Mouse (Mus musculus) limb, embryonic 11.5 days (tissue): Measurements from ENCODE around the gene Slc6a12. TPM values are rescaled to one million over a fixed set of nuclear protein-coding genes. Genes with fewer than 3 reads are reported as not detected.
A peak's percentile ranks its signal among the peaks of the same experiment; 100 is the strongest.

Experiments
- ATAC-seq: fragments of 200-750 bp; cut with Nextera tagmentation; 2 replicates; pipeline ENCODE4 v1.8.0; 2017; ENCODE audit warnings: low read depth; ENCODE audit not compliant: insufficient number of reproducible peaks, low FRiP score, low TSS enrichment
- DNase-seq: peaks from one replicate; pipeline ENCODE4 v3.0.0-alpha.2; 2015; ENCODE audit warnings: low spot score
- H3K27ac ChIP-seq: fragments of 300-500 bp; sonication (generic); replicated peaks from 2 replicates; pipeline ENCODE4 v1.5.1; 2014; ENCODE audit warnings: low read depth, mild to moderate bottlenecking, low read length
- H3K27me3 ChIP-seq: fragments of 300-500 bp; sonication (generic); 2 replicates; pipeline ENCODE4 v1.6.1; 2014; ENCODE audit warnings: mild to moderate bottlenecking, low read length, mixed read lengths; ENCODE audit not compliant: control insufficient read depth, insufficient read depth
- H3K36me3 ChIP-seq: fragments of 300-500 bp; sonication (generic); 2 replicates; pipeline ENCODE4 v1.6.1; 2014; ENCODE audit warnings: mild to moderate bottlenecking, low read length, moderate library complexity, mixed read lengths; ENCODE audit not compliant: control insufficient read depth, insufficient read depth
- H3K4me1 ChIP-seq: fragments of 300-500 bp; sonication (generic); 2 replicates; pipeline ENCODE4 v1.6.1; 2014; ENCODE audit warnings: low read length, mixed read lengths; ENCODE audit not compliant: control insufficient read depth, insufficient read depth
- H3K4me2 ChIP-seq: fragments of 300-500 bp; sonication (generic); 2 replicates; pipeline ENCODE4 v1.6.1; 2014; ENCODE audit warnings: low read depth, mild to moderate bottlenecking, moderate library complexity; ENCODE audit not compliant: severe bottlenecking
- H3K4me3 ChIP-seq: fragments of 300-500 bp; sonication (generic); 2 replicates; pipeline ENCODE4 v1.5.1; 2014; ENCODE audit warnings: low read depth, low read length
- H3K9ac ChIP-seq: fragments of 300-500 bp; sonication (generic); 2 replicates; pipeline ENCODE4 v1.6.1; 2014; ENCODE audit warnings: mild to moderate bottlenecking, low read length
- H3K9me3 ChIP-seq: fragments of 300-500 bp; sonication (generic); 2 replicates; pipeline ENCODE4 v1.6.1; 2016; ENCODE audit warnings: low read length; ENCODE audit not compliant: control insufficient read depth
- WGBS: fragments of 180-500 bp; shearing (Covaris S2); extraction: QIAGEN DNeasy Blood & Tissue Kit; methylation state at CpG from one replicate; pipeline ENCODE4 v1.1.7; 2014; 5-methylcytosine and 5-hydroxymethylcytosine counted together
- polyA plus RNA-seq: library from polyadenylated mRNA; unstranded; fragments of >200 nt; fragmentation: Nextera tagmentation; extraction: Ambion mirVana; gene quantifications from 2 replicates; pipeline ENCODE4 v1.2.1, GENCODE M21; 2014

Slc6a12 gene
- polyA plus RNA-seq: 0.53 TPM in 1 of 2 replicates, not detected in the other

GRCm38 (mm10) chr6:121343026-121343770 is at the start of gene Slc6a12:
TSS of gene Slc6a12 (plus strand) at chr6:121343076.
- no peak within 1 kb of the TSS for H3K4me3 ChIP-seq
- ATAC-seq (no peak), DNase-seq (no peak)
- no peaks in the 10 kb centered on the region for H3K27me3 ChIP-seq
- no peak within 1 kb of the TSS for H3K9ac ChIP-seq
- H3K27ac ChIP-seq: no peak within 1 kb of the TSS
- H3K4me2 ChIP-seq: no peak within 1 kb of the TSS
- H3K36me3 ChIP-seq: no peaks in the 10 kb centered on the region
- no peaks in the 10 kb centered on the region; the same call in 1 of the 2 replicates for H3K9me3 ChIP-seq
- peaks cover 5% of the 10 kb centered on the region; the same call in 1 of the 2 replicates for H3K4me1 ChIP-seq
- WGBS: 69% methylated on average over 15 of the region's 15 CpGs

DNA sequence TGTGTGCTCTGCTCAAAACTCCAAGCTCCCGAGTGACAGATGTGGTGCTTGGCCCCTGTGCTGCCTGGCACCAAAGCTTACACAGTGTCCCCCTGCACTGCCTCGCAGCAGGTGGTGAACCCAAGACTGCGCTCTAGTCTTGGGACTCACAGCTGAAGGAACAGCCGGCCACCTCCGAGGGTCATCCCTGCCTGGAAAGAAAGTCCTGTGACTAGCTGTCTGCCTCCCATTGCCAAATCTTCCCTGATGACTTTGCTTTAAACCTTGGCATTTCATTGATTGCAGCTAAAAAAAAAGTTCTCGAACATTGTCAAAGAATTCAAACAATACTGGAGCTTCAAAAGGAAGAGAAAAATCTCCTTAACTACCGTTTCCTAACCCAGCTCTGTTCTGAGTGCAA is 43.6 kb upstream of the Slc6a12 start:
- Histone ChIP-seq H3K27ac (no peak overlapping the region), H3K9ac (no peak overlapping the region), H3K36me3 (no peaks in the 10 kb centered on the region), H3K4me3 (no peak overlapping the region), H3K9me3 (no peaks in the 10 kb centered on the region), H3K27me3 (no peaks in the 10 kb centered on the region), H3K4me1 (peaks cover 2% of the 10 kb centered on the region; the same call in 1 of the 2 replicates), H3K4me2 (no peak overlapping the region)
- DNase-seq (no peak), ATAC-seq (no peak)
- 63% methylated on average over 7 of the region's 7 CpGs for WGBS

DNA sequence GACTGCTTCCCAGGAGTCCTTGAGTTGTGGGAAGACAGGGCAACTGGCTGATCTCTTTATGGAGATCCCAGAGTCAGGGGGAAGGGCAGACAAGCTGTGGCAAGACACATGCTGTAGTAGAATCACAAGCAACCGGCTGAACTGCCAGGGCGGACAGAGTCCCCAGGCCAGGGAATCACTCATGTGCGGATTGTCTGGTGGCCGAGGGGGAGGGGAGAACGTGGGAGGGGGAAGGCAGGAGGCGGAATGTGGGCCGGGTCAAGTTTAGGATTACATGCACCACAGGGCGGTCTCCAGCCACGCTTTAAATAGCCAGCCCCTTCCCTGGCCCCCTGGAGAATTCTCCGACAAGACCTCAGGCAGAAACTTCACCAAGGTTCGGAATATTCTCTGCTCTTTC is 42.9 kb upstream of the Slc6a12 start, which contains the start of gene Slc6a13:
Gene Slc6a13, plus strand, starts transcription at position 274 of the 400 bp plus-strand sequence.
- no peaks in the 10 kb centered on the region for H3K27me3 ChIP-seq
- no peak within 1 kb of the TSS for H3K9ac ChIP-seq
- no peaks in the 10 kb centered on the region for H3K36me3 ChIP-seq
- 3% methylated on average over 11 of the region's 11 CpGs for WGBS
- H3K4me2 ChIP-seq: peak within 1 kb of the TSS; percentile 22
- no peaks in the 10 kb centered on the region for H3K9me3 ChIP-seq
- no peak within 1 kb of the TSS for H3K4me3 ChIP-seq
- peaks cover 2% of the 10 kb centered on the region; the same call in 1 of the 2 replicates for H3K4me1 ChIP-seq
- peak; percentile 55; the same call in 1 of the 2 replicates for ATAC-seq
- DNase-seq: peak; percentile 64
- H3K27ac ChIP-seq: no peak within 1 kb of the TSS

GRCm38 (mm10) chr6:121300504-121300903 is 42.4 kb upstream of the Slc6a12 start:
- 53% methylated on average over 9 of the region's 9 CpGs for WGBS
- Histone ChIP-seq H3K9me3 (no peaks in the 10 kb centered on the region), H3K27ac (no peak overlapping the region), H3K4me1 (peaks cover 2% of the 10 kb centered on the region; the same call in 1 of the 2 replicates), H3K9ac (no peak overlapping the region), H3K36me3 (no peaks in the 10 kb centered on the region), H3K4me2 (peak overlapping the region; percentile 22), H3K4me3 (no peak overlapping the region), H3K27me3 (no peaks in the 10 kb centered on the region)
- DNase-seq: no peak
- ATAC-seq: no peak

- 73% methylated on average over 10 of the region's 10 CpGs for WGBS
Measured at GRCm38 (mm10) chr6:121303466-121304220, 39.2 kb upstream of the Slc6a12 start.

GRCm38 (mm10) chr6:121304630-121305029 is 38.2 kb upstream of the Slc6a12 start:
- Histone ChIP-seq H3K4me1 (peaks cover 2% of the 10 kb centered on the region; the same call in 1 of the 2 replicates), H3K9ac (no peak overlapping the region), H3K4me2 (no peak overlapping the region), H3K27ac (no peak overlapping the region), H3K9me3 (no peaks in the 10 kb centered on the region), H3K4me3 (no peak overlapping the region), H3K27me3 (no peaks in the 10 kb centered on the region), H3K36me3 (no peaks in the 10 kb centered on the region)
- DNase-seq (no peak), ATAC-seq (no peak)
- 87% methylated on average over 9 of the region's 9 CpGs for WGBS

More at GRCm38 (mm10) chr6:121303466-121304220, 39.2 kb upstream of the Slc6a12 start:
- Histone ChIP-seq H3K27ac (no peak overlapping the region), H3K4me3 (no peak overlapping the region), H3K9ac (no peak overlapping the region), H3K27me3 (no peaks in the 10 kb centered on the region), H3K9me3 (no peaks in the 10 kb centered on the region), H3K4me2 (no peak overlapping the region), H3K36me3 (no peaks in the 10 kb centered on the region), H3K4me1 (peaks cover 2% of the 10 kb centered on the region; the same call in 1 of the 2 replicates)
- ATAC-seq (no peak), DNase-seq (no peak)

GRCm38 (mm10) chr6:121305571-121305970 is 37.3 kb upstream of the Slc6a12 start:
- ATAC-seq: no peak
- no peak overlapping the region for H3K4me3 ChIP-seq
- DNase-seq: no peak
- peaks cover under 1% of the 10 kb centered on the region; the same call in 1 of the 2 replicates for H3K4me1 ChIP-seq
- no peaks in the 10 kb centered on the region for H3K36me3 ChIP-seq
- 91% methylated on average over 3 of the region's 3 CpGs for WGBS
- no peak overlapping the region for H3K4me2 ChIP-seq
- no peak overlapping the region for H3K27ac ChIP-seq
- H3K9ac ChIP-seq: no peak overlapping the region
- H3K27me3 ChIP-seq: no peaks in the 10 kb centered on the region
- H3K9me3 ChIP-seq: no peaks in the 10 kb centered on the region

- H3K27me3 ChIP-seq: no peaks in the 10 kb centered on the region
- no peak for ATAC-seq
- no peak overlapping the region for H3K9ac ChIP-seq
- no peaks in the 10 kb centered on the region for H3K36me3 ChIP-seq
- no peaks in the 10 kb centered on the region for H3K4me1 ChIP-seq
- H3K27ac ChIP-seq: no peak overlapping the region
- H3K4me3 ChIP-seq: no peak overlapping the region
- H3K9me3 ChIP-seq: no peaks in the 10 kb centered on the region
- WGBS: 90% methylated on average over 6 of the region's 6 CpGs
- no peak for DNase-seq
- H3K4me2 ChIP-seq: no peak overlapping the region
Measured at GRCm38 (mm10) chr6:121310984-121311383, 31.9 kb upstream of the Slc6a12 start.
